Mouse (Mus musculus): Measurements from ENCODE around the gene Mea1. TPM values are rescaled to one million over a fixed set of nuclear protein-coding genes. Genes with fewer than 3 reads are reported as not detected.

Gene Mea1
- total RNA-seq, 2 experiments from 2014 or later: 57.6 to 81.4 TPM

DNA sequence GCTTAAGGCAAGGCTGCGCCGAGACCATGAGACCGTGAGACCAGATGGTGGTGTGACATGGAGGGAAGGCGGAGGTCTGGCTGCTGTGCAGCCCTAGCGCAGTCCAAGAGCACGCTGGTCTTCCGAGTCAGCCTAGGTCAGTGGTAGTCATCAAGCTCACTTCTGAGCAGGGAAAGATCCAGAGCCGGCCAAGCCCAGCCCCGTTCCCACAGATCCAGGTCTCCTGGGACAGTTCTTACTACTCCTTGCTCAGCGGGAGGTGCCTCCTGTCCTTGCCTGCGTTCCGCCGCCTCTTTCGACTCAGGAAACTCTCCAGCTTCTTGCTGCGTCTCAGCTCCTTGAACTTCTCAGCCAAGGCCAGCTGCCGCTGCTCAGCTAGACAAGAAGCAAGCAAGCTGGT, 10.9 kb upstream of the Mea1 start:
- ATAC-seq (ENCODE audit: poor library complexity, severe bottlenecking): no peak

DNA sequence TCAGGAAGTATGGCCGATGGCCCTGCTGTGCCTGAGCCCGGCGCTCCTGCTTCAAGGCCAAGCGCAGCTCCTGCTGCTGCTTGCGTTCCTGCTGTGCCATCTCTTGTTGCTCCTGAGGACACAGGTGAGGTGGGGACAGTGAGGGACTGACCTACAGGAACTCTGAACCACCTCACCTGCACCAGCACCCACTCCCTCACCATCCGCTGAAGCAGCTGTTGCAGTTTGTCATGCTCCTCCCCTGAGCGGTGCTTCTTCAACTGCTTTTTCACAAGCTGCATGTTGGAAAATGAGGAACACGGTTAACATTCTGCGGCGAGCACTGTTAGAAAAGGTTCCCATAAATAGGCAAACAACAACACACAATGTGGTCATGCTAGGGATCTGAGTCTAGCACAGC, 8.7 kb upstream of the Mea1 start:
- no peak for ATAC-seq (ENCODE audit: poor library complexity, severe bottlenecking)

DNA sequence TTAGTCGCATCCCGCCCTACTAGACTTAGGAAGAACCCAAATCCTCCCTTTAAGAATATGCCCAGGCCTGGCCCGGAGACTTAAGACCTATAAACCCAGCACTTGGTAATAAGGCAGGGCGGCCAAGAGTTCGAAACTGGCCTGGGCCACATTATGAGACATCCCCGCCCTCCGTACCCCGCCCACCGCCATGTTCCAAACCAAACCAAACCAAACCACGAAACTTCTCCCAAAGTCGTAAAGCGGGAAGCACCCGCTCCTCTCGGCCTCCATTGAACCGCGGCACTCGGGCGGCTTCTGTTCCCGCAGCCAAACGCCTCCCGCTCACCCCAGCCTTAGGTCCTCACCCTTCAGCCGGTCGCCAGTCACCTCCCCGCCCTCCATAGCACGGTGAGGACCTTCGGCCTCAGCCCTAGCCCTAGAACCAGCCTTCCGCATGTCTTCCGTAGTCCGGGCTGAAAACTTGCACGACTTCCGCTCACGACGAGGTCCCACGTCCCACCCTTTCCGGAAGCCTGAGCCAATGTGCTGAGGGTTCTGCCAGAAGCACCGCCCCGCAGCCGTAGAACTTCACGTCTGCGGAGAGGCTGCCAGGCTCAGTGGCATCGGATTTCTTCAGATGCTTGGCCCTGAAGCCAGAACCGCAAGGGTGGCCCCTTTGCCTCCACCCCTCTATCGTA, 4.6 kb upstream of the Mea1 start, which contains the start of gene Rrp36:
Rrp36 (minus strand) TSS at position 503 of the 680 bp plus-strand sequence.
- peak; percentile 99 for ATAC-seq (ENCODE audit: poor library complexity, severe bottlenecking)

DNA sequence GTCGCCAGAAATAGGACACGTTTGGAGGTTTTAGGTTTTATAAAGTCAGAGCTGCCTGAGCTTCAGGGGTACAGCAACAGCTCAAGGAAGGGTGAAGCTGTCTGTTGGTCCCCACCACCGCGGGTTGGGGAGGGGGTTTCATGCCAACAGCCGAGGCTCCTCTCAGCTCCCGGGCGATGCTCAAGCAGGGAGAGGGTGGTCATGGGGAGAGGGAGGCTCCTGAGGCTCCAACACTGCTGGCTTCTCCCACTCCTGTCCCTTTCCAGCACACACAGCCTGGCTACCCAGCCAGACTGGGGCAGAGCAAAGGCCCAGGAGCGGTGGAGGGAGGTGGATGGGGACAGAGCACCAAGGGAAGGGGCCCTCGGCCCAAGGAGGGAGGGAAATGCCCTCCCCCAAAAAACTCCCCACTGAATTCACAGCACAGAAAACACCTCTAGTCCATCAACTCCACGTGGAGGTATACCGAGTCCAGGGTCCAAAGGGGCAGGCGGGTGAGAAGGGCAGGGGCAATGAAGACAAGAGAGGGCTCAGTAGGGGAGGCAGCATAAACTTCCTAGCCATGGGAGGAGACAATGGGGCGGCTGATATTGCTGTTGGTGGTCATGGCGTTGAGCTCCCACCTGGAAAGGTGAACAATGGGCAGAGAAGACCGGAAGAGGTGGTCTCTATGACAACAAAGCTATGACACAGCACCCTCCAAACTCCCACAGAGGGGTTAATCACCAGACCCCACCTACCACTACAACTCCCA, 3.9 kb upstream of the Mea1 start:
- ATAC-seq (ENCODE audit: poor library complexity, severe bottlenecking): no peak

GRCm38 (mm10) chr17:46678911-46679310, 318 bp downstream of the Mea1 start:
- ATAC-seq (ENCODE audit: poor library complexity, severe bottlenecking): no peak

- peak; percentile 6; the same call in 1 of the 2 replicates for ATAC-seq (ENCODE audit: poor library complexity, severe bottlenecking)
Measured at GRCm38 (mm10) chr17:46679843-46680759, 1.5 kb downstream of the Mea1 start.

- peak; percentile 97 for ATAC-seq (ENCODE audit: poor library complexity, severe bottlenecking)
Measured at GRCm38 (mm10) chr17:46680760-46681373, 2.3 kb downstream of the Mea1 start, which contains the start of gene Klhdc3. TSS of gene Klhdc3 (minus strand) at chr17:46680914.

- no peak for ATAC-seq (ENCODE audit: poor library complexity, severe bottlenecking)
Measured at GRCm38 (mm10) chr17:46681466-46682118, 3.0 kb downstream of the Mea1 start.

GRCm38 (mm10) chr17:46682654-46683389, 4.2 kb downstream of the Mea1 start:
- no peak for ATAC-seq (ENCODE audit: poor library complexity, severe bottlenecking)

- no peak for ATAC-seq (ENCODE audit: poor library complexity, severe bottlenecking)
Measured at GRCm38 (mm10) chr17:46685913-46686312, 7.3 kb downstream of the Mea1 start.

- ATAC-seq (ENCODE audit: poor library complexity, severe bottlenecking): no peak
Measured at GRCm38 (mm10) chr17:46690665-46691064, 12.1 kb downstream of the Mea1 start.

DNA sequence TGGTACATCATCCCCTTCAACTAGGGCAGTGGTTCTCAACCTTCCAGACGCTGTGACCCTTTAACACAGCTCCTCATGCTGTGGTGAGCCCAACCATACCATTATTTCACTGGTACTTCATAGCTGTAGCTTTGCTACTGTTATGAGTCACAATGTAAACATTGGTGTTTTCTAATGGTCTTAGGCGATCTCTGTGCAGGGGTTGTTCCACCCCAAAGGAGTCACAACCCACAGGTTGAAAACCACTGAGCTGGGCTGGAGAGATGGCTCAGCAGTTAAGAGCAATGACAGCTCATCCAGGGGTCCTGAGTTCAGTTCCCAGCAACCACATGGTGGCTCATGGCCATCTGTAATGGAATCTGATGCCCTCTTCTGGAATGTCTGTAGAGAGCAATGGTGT, 12.8 kb downstream of the Mea1 start:
- ATAC-seq (ENCODE audit: poor library complexity, severe bottlenecking): no peak

- ATAC-seq (ENCODE audit: poor library complexity, severe bottlenecking): no peak
Measured at GRCm38 (mm10) chr17:46694517-46695063, 16.0 kb downstream of the Mea1 start.

DNA sequence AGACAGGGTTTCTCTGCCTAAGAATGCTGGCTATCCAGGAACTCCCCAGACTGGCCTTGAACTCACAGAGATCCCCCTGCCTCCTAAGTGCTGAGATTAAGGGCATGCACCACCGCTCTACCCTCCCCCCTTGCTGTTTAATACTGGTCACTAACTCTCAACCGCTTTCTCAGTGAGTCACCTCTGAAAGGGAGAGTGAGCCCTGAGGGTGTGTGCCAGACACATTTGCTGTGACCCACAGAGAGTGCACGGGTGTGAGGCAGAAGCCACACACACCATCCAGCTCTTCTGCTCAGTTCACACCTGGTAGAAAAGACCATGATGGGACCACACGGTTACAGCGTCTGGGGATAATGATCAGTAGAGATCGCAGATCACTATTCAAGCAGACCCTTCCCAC, 19.9 kb downstream of the Mea1 start:
- no peak for ATAC-seq (ENCODE audit: poor library complexity, severe bottlenecking)

DNA sequence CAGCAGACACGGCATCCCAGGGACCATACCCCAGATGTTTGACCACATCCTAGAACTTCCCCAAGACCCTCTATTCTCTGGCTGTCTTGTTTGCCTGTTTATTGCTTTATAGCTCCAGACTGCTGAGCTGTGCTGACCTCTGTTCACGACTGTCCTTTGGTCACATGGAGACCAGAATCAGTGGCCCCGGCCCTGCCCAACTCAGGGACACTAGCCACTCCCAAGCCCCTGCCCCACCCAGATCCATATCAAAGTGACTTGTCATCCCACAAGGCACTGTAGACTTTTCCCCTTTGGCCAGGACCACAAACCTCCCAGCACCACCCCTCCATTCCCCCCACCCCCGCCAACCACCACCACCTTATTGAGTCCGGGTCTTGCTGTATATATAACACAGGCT, 20.7 kb downstream of the Mea1 start:
- no peak for ATAC-seq (ENCODE audit: poor library complexity, severe bottlenecking)

DNA sequence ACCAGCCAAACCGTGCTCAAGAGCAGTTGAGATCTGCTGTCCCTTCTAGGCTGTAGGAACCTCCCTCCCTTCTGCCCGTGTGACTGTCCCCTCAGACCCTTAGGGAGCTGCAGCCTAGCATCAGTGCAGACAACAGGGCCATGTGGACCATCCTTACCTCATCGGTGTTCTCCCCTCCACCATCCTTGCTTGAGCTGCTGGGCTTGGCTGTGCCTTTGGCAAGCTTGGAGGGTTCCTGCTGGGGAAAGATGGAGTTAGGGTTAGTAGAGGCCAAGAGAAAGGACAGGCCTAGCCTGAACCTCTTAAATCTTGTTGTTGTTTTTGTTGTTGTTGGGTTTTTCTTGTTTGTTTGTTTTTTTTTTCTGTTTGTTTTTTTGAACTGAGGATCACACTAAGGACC, 21.3 kb downstream of the Mea1 start:
- ATAC-seq (ENCODE audit: poor library complexity, severe bottlenecking): no peak

DNA sequence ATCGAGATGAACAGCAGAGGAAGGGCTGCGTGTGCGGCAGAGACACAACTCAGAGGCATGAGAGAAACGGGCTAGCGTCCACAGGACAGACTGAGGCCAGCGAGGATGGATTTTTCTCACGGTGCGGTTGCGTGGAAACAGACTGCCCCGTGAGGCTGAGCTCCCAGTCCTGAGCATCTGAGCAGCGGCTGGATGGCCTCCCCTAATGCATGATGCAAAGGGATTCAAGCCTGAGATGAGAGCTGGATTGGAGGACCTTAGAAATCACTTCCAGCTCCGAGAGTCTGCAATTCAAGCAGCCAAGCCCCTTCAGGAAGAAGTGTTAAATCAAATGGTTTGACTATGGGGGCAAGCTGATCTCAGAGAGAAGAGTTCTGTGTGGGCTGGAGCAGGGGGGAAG, 22.9 kb downstream of the Mea1 start:
- no peak for ATAC-seq (ENCODE audit: poor library complexity, severe bottlenecking)

GRCm38 (mm10) chr17:46702100-46702499, 23.5 kb downstream of the Mea1 start:
- no peak for ATAC-seq (ENCODE audit: poor library complexity, severe bottlenecking)

- ATAC-seq (ENCODE audit: poor library complexity, severe bottlenecking): no peak
Measured at GRCm38 (mm10) chr17:46702506-46702905, 23.9 kb downstream of the Mea1 start.
